Mouse (Mus musculus): ENCODE data around the gene Hnf1b.

Gene Hnf1b

DNA sequence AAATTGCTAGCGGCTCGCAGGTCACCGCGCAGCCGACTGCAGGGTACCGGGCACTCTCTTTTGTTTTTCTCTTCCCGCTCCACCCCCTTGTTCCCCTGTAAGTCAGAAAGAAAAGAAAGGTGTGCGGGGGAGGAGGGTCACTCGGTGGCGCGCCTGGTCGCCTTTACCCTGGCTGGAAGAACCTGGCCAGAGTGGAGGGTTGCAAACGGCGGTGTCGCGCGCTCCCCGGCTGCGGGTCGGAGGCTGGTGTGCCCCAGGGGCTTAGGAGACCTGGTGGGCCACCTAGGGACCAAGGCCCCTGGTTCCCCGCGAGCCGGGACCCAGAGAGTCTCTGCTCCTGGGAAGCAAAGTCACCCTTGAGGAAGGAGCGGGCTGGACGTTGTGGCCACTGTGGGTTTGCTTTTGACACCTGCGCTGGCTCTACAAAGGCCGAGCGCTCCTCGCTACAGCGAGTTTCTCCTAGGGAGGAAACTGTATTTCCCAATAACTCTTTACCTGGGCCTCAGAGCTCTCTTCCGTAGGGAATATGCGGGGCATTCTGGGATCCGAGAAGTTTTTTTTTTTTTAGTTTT is 3.4 kb downstream of the Hnf1b start:
- DNase-seq, result peak; percentile 41 to 42

DNA sequence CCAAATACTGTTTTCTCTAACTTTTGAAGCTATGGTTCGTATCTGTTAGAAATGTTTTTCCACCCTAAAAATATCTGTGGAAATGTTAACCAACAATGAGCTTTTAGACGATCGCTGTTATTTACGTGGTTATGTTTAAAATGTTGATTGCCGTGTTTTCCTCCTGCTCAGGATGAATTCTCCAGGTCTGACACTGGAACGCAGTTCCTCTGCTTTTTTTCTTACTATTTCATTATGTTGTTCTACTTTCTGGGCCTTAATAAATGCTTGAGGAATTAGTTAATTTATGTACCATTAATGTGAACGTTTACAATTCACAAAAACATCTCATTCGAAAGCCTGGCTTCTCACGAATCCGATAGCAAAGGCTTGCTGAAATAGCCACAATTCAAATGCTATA is 4.2 kb downstream of the Hnf1b start:
- no peak for DNase-seq

DNA sequence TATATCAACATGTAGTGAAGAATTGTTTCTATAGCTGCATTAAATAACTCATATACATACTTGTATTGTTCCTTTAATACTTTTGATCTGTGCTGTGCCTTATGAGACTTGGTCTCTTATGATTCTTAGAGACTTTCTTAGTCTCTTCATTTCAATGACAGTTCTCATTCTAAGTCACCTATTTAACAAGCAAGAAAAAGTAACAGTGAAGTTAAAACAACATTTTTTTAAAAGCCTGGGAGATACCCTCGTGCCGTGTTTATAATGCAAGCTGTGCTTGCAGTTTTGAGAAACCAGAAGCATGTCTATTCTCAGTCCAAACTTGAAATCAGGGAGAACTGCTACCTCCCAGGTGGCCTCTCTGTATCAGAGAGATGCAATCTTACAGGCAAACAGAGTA is 4.8 kb downstream of the Hnf1b start:
- no peak for DNase-seq

GRCm38 (mm10) chr11:83857256-83857655 is 7.4 kb downstream of the Hnf1b start:
- DNase-seq, result no peak

GRCm38 (mm10) chr11:83865286-83865685 is 15.4 kb downstream of the Hnf1b start:
- DNase-seq, result no peak

GRCm38 (mm10) chr11:83867571-83867970 is 17.7 kb downstream of the Hnf1b start:
- no peak for DNase-seq

DNA sequence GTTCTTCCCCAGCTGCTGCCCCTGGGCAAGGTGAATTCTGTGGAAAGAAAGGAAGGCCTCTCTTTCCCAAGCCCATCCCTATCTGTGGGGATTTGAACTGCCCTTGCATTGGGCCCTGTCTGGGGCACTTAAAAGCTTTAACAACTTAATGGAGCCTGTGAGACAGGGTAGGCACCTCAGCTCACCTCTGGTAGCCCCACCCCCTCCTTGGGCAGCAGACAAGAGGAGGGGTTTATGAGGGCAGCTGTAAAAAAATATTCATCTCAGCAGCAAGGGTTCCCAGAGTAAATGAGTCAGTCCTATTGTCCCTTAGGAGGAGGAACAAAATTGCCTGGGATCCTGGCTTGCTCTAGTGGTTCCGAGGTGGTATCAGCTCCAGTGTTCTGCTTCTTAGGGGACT is 19.3 kb downstream of the Hnf1b start:
- peak; percentile 61 to 68 for DNase-seq

- no peak for DNase-seq
Measured at GRCm38 (mm10) chr11:83869686-83870085, 19.8 kb downstream of the Hnf1b start.

DNA sequence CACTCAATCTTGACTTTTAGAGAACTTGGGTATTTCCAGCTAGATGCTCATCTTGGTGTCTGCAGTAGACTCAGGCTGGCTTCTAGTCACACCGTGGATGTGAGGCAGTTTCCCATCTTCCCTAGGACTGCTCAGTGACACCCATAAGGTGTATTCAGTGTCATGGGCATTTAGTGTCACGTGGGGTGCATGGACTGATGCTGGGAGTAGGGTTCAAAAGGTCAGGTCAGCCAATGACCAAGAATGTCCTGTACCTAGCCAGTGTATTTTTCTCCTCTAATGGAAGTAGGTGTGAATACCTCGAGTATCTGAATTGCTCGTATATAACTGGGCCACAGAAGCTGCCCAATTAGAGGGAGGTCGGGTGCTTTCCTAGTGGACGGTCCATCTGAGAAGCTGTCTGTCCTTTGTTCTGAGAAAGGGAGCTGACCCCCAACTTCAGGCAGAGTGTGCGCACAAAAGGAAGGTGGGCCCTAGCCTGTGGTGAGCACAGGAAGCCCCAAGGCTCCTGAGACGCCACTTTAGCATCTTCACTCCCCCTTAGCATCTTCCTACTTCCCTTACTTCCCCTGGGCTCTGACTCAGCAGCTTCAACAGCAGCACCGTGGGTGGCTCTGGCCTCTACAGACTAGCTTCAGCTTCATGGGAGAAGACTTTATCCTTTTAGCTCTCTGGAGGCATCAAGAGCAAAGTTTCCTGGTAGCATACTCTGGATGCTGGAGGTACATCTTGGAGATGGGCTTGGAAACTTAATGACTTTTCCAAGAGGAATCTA is 22.1 kb downstream of the Hnf1b start:
- no peak for DNase-seq

DNA sequence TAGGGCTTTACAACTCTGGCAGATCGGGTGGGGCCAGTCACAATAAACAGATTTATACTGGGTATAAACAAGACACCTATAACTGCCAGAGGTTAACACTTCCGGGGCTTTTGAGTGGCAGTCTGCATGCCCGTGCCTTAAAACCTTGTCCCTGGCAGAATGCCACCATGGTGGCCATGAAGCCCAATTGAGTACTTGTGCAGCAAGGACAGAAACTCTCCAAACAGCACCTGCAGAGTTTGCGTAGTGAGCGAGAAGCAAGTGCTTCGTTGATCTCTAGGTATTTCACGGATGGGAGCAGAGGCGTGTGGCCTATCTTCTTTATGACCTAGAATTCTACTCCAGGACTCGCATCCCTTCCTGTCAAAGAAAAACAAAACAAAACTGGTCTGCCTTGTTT is 23.6 kb downstream of the Hnf1b start:
- DNase-seq, result peak in 1 of 2 experiments; percentile 60

GRCm38 (mm10) chr11:83876630-83877029 is 26.8 kb downstream of the Hnf1b start:
- peak in 1 of 2 experiments; percentile 65 for DNase-seq

DNA sequence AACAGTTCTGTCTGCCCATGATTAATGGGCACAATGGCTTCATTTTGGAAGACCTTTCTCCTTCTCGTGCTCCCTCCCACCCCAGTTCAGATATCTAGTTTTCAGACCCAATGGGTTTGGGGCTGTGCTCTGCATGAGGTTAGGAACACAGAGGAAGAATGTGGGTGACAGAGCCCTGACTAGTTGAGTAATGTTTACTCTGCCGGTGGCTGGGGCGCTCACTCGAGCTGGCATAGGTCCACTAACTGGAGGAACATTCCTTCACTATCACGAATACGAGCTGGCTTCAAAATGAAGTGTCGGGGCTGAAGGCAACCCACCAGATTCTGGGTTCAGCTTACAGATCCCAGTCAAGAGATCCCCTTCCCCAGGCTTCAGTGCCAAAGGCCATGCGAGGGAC is 27.9 kb downstream of the Hnf1b start:
- DNase-seq, result peak; percentile 73 to 83

GRCm38 (mm10) chr11:83878417-83878952 is 28.6 kb downstream of the Hnf1b start:
- no peak for DNase-seq

- no peak for DNase-seq
Measured at GRCm38 (mm10) chr11:83879130-83879529, 29.3 kb downstream of the Hnf1b start.

- no peak for DNase-seq
Measured at GRCm38 (mm10) chr11:83881438-83881837, 31.6 kb downstream of the Hnf1b start.

GRCm38 (mm10) chr11:83882552-83882951 is 32.7 kb downstream of the Hnf1b start:
- DNase-seq, result peak; percentile 55 to 75

DNA sequence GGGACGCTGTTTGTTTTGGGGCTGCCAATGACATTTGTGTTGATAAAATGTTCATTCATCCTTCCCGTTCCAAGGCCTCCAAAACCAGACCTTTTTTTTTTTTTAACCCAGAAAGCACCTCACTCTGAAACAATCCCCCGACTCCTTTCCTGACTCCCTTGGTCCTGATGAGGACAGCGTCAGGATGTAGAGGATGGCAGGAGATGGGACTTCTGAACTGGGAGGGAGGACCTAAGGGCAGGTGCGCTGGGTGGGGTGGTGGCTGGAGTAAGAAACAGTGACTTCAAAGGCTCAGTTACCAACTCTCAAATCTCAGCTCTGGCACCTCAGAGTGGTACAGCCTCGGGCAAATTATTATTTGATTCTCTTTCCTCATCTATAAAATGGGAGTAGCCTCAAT is 33.2 kb downstream of the Hnf1b start:
- no peak for DNase-seq

DNA sequence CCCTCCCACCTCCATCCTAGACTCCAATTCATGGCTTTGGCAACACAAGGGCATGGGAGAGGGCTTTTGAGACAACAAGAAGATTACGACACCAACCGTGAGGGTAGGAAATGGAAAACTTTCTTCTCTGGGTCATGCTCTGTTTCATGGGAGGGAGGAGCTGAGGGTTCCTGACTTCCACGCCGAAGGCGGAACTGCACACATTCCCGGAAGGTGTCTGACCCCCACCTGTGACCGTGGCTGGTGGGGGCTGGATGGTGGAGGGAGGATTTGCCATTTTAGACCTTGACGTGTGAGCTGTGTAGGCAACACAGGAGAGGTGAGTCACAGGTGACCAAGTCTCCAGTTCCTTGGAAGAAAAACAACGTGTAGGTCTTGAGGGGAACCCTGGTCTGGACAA is 33.9 kb downstream of the Hnf1b start:
- peak; percentile 43 to 69 for DNase-seq

- DNase-seq, result no peak
Measured at GRCm38 (mm10) chr11:83885175-83885574, 35.3 kb downstream of the Hnf1b start.

DNA sequence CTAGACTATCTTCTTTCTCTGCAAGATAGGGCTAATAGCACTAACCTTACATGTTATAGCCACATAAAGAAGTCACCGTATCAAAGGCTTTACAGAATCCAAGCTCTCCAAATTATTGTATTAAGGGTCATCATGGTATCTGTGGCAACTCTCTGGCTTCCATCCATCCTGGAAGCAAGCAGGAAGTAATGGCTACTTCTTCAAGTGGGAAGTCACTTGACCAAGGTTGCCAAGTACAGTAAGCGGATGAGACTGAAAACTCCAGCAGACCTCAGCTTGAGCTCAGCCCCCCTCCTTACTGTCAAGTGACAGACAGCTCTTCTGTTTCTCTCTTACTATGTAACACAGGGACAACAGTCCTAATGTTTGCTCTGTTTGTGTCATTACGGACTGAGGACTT is 36.9 kb downstream of the Hnf1b start:
- peak in 1 of 2 experiments; percentile 66 for DNase-seq

GRCm38 (mm10) chr11:83891366-83891765 is 41.5 kb downstream of the Hnf1b start:
- peak in 1 of 2 experiments; percentile 48 for DNase-seq

GRCm38 (mm10) chr11:83893325-83893724 is 43.5 kb downstream of the Hnf1b start:
- DNase-seq, result no peak

- DNase-seq, result no peak
Measured at GRCm38 (mm10) chr11:83896430-83897410, 46.9 kb downstream of the Hnf1b start.
